Mouse (Mus musculus): ENCODE data around the gene Zfp106. TPM values are rescaled to one million over a fixed set of nuclear protein-coding genes. Genes with fewer than 3 reads are reported as not detected.
"Not testable (repeated sequence)": the region's sequence is repeated elsewhere in the genome, so short reads cannot be mapped to it uniquely, and the experiment has no call there.

The Zfp106 gene
- polyA plus RNA-seq (2012; rRNA removed) = 73.3 and 79.9 TPM in 2 replicates

DNA sequence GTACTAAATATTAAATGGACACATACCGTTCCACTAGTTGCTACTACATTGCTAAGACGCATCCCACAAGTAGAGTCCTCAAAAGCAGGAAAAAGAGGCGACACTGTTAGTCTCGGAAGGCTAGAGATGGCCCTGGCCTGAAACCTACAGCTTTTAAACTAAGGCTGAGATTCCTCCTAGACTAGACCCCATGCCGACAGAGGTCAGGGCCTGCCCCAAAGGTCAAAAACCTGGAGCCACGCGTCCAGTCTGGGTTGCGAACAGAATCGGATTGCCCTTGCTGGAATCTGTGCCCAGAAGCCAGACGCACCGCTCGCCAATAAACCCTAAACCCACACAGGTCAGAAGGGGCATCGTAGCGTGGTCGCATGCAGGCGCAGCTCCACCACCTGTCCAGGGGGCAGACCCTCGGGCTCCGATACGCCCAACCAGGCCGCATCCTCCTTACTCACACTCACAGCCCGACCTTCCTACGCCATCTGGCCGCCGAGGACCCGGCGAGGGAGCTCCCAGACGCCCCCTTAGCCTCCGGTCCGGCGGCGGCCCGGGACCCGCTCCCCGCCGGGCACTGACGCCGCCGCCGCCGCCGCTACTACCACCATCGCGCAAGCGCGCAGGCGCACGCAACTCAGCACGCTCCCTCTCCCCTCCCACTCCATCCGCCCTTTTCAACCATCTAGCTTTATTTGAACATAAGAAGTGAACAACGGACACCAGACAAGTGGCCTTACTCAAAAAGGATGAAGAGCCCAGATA is at the start of gene Zfp106:
Zfp106 (minus strand) TSS at position 609 of the 756 bp plus-strand sequence.
- peak; percentile 84 to 93 for DNase-seq (ENCODE audit: extremely low spot score in 1 of 2, low spot score in 1 of 2)

- peak; percentile 79 to 93 for DNase-seq (ENCODE audit: extremely low spot score in 1 of 2, low spot score in 1 of 2)
Observed at GRCm38 (mm10) chr2:120608830-120609723, 45.4 kb upstream of the Zfp106 start, which contains the start of the genes Haus2 and Lrrc57. Gene Haus2, plus strand, starts transcription at chr2:120609383. Gene Lrrc57, minus strand, starts transcription at chr2:120609520.

- DNase-seq (ENCODE audit: extremely low spot score in 1 of 2, low spot score in 1 of 2) = peak in 1 of 2 experiments; percentile 70
Observed at GRCm38 (mm10) chr2:120606021-120606690, 42.5 kb upstream of the Zfp106 start.

- DNase-seq (ENCODE audit: extremely low spot score in 1 of 2, low spot score in 1 of 2) = no peak
Observed at GRCm38 (mm10) chr2:120599506-120599905, 35.9 kb upstream of the Zfp106 start.

GRCm38 (mm10) chr2:120597734-120598133 is 34.1 kb upstream of the Zfp106 start:
- peak in 1 of 2 experiments; percentile 60 for DNase-seq (ENCODE audit: extremely low spot score in 1 of 2, low spot score in 1 of 2)

- no peak for DNase-seq (ENCODE audit: extremely low spot score in 1 of 2, low spot score in 1 of 2)
Observed at GRCm38 (mm10) chr2:120592227-120592626, 28.6 kb upstream of the Zfp106 start.

- peak; percentile 82 to 87 for DNase-seq (ENCODE audit: extremely low spot score in 1 of 2, low spot score in 1 of 2)
Observed at GRCm38 (mm10) chr2:120589759-120590158, 26.1 kb upstream of the Zfp106 start.

DNA sequence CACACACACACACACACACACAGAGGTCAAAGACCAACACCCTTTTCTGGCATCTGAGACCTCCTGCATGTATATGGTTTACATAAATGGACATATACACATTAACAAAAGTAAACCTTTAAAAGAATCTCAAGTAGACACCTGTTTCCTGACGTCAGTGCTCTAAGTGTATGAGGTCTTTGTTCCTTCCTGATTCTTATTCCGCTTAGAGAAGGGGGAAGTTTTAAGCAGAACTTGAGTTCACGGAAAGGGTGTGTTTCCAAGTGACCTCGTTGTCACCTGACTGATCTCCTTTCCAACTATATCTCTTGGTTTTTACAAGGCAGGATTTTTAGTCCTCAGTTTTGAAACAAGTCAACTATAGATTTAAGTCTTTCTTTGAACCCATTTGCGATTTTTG is 14.6 kb upstream of the Zfp106 start:
- DNase-seq (ENCODE audit: extremely low spot score in 1 of 2, low spot score in 1 of 2) = no peak

DNA sequence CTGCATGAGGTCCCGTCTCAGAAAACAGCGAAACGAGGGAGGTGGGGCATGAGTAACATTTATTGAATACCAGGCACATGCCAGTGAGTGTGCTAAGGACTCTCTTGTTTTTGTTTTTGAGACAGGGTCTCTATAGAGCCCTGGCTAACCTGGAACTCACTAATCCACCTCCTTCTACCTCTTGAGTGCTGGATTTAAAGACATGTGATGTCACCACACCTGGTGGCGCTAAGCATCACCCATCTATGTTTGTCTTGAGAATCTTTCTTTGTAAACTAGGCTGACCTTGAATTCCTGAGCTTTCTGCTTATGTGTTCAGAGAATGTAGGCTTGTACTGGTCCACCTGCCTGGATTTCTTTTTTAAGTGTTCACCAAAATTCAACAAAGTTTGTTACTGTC is 14.2 kb upstream of the Zfp106 start:
- DNase-seq (ENCODE audit: extremely low spot score in 1 of 2, low spot score in 1 of 2) = no peak

DNA sequence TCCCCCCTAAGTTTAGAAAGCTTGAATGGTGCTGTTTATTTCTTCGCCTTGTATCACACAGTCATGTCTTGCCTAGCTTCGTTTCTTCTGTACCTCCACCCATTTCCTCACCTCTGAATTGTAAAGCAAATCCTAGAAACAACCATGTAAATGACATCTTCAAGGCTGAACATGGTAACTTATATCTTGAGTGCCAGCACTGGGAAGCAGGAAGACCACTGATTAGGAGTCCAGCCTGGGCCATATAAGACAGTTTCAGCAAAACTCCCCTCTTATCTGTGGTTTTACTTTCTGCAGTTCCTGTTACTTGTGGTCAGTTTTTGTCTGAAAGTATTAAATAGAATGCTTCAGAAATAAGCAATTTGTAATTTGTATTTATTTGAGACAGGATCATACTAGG is 12.3 kb upstream of the Zfp106 start:
- no peak for DNase-seq (ENCODE audit: extremely low spot score in 1 of 2, low spot score in 1 of 2)

- DNase-seq (ENCODE audit: extremely low spot score in 1 of 2, low spot score in 1 of 2) = no peak
Observed at GRCm38 (mm10) chr2:120575121-120575520, 11.5 kb upstream of the Zfp106 start.

GRCm38 (mm10) chr2:120572161-120572560 is 8.5 kb upstream of the Zfp106 start:
- DNase-seq (ENCODE audit: extremely low spot score in 1 of 2, low spot score in 1 of 2) = not testable (repeated sequence)

DNA sequence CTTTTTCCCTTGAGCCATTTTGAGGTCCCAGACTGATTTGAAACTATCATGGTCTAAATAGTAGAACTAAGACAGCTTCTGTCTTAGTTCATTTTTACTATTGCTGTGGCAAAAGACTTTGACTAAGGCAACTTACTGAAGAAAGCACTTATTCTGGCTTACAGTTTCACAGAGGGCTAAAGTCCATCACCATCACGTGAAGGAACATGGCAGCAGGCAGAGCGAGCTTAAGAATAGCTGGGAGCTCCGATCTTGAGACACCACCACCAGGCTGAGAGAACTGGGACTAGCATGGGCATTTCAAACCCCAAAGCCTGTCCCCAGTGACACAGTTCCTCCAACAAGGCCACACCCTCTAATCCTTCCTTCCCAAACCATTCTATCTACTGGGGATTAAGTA is 7.4 kb upstream of the Zfp106 start:
- no peak for DNase-seq (ENCODE audit: extremely low spot score in 1 of 2, low spot score in 1 of 2)

- no peak for DNase-seq (ENCODE audit: extremely low spot score in 1 of 2, low spot score in 1 of 2)
Observed at GRCm38 (mm10) chr2:120567798-120568320, 4.2 kb upstream of the Zfp106 start.

DNA sequence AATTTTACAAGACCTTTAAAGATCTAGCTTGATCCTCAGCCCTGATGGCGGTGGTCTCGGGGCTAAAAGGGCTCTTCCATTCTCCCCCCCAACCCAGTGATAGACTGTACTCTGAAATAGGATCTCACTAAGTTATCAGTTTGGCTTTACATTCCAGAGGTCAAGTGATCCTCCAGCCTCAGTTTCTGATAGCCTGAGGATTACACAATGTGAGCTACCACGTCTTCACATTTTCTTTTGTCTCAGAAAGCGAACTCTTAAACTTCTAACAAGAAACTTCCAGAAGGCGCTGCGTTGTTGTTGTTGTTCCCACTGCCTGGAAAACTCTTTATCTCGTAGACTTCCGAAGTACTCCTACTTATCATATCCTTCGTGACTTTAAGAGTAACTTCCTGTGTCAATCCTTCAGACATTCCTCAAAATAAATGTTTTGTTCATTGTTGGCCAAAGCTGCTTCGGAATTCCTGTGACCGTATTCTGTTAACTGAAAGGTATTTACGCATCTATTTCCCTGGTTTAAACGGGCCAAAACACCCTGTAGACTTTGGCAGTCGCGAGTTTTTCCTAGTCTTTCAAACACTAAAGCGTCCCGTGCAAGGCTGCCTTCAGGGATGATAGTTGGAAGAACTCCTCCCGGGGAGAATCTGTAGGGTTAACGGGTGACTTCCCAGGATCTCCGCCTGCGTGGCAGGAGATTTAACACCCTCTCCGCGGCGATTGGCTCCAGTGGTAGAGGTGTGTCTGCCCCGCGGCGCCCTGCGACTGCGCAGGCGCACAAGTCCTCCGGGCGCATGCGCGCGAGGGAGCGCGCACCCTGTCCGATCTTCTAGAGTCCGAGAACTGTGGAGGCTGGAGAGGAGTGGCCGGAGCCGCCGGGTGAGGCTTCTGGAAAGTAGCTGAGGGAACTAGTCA is 3.5 kb upstream of the Zfp106 start, which contains the start of gene Snap23:
Snap23 (plus strand) TSS at position 786 of the 912 bp plus-strand sequence.
- peak; percentile 90 to 96 for DNase-seq (ENCODE audit: extremely low spot score in 1 of 2, low spot score in 1 of 2)

GRCm38 (mm10) chr2:120565363-120565762 is 1.7 kb upstream of the Zfp106 start:
- no peak for DNase-seq (ENCODE audit: extremely low spot score in 1 of 2, low spot score in 1 of 2)

GRCm38 (mm10) chr2:120564548-120565188 is 1.0 kb upstream of the Zfp106 start:
- not testable (repeated sequence) for DNase-seq (ENCODE audit: extremely low spot score in 1 of 2, low spot score in 1 of 2)

DNA sequence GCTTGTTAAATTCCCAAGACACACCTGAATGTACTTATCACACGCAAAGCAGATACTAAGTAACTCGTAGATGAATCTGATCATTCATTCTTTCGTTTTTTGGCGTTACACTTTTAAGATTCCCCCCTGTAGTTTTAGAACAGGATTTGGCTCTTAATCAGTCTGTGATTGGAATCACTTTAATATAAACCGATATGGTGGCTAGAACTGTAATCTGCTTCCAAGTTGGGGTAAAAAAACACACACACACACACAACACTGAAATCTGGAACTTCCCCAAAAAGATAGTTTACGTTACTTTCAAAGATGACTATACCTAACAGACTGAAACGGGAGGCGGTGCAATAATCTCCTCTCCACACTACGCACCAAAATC is 796 bp downstream of the Zfp106 start:
- no peak for DNase-seq (ENCODE audit: extremely low spot score in 1 of 2, low spot score in 1 of 2)

- DNase-seq (ENCODE audit: extremely low spot score in 1 of 2, low spot score in 1 of 2) = no peak
Observed at GRCm38 (mm10) chr2:120561524-120561923, 2.1 kb downstream of the Zfp106 start.

Data from frontal cortex, adult 2 months (tissue).